8 mouse cellular contexts compared by ENCODE assay signal in genomic region chr11:98916376-98916775, GRCm38 (mm10). TPM values are rescaled to one million over a fixed set of nuclear protein-coding genes. Genes with fewer than 3 reads are reported as not detected.
A peak's percentile ranks its signal among the peaks of the same experiment; 100 is the strongest.
DNase-seq lines count a peak whose midpoint lies in the region; ATAC-seq and TF ChIP-seq lines count a peak whose summit lies in the region.
"Not testable (repeated sequence)": the region's sequence is repeated elsewhere in the genome, so short reads cannot be mapped to it uniquely, and the experiment has no call there.

No protein-coding gene starts in this region.

- H3K4me3 ChIP-seq in E14TG2a.4 (replicated peaks; ENCODE audit: low read length); forebrain, postnatal 0 days (ENCODE audit: low read depth, low read length); midbrain, postnatal 0 days (ENCODE audit: low read depth, low read length); thymus, adult 2 months (ENCODE audit: control insufficient read depth, insufficient read depth, low read length): not testable (repeated sequence)

- ATAC-seq in forebrain, postnatal 0 days; midbrain, postnatal 0 days (ENCODE audit: low FRiP score): not testable (repeated sequence)

- H3K36me3 ChIP-seq in E14TG2a.4 (ENCODE audit: insufficient read depth, low read length): peaks cover 100% of the 10 kb centered on the region
- H3K36me3 ChIP-seq in forebrain, postnatal 0 days (ENCODE audit: insufficient read depth); midbrain, postnatal 0 days (ENCODE audit: insufficient read depth, low read length): not testable (repeated sequence)
- H3K36me3 ChIP-seq in thymus, adult 2 months (ENCODE audit: control insufficient read depth, insufficient read depth, low read length): peaks cover 32% of the 10 kb centered on the region

- H3K27me3 ChIP-seq in E14TG2a.4 (ENCODE audit: insufficient read depth, low read length); forebrain, postnatal 0 days (ENCODE audit: insufficient read depth, low read length); midbrain, postnatal 0 days (ENCODE audit: insufficient read depth, low read length); thymus, adult 2 months (ENCODE audit: control insufficient read depth, insufficient read depth, low read length): not testable (repeated sequence)

- not testable (repeated sequence) for H3K4me2 ChIP-seq in forebrain, postnatal 0 days (ENCODE audit: low read depth); midbrain, postnatal 0 days (ENCODE audit: low read depth, low read length, poor library complexity, severe bottlenecking)

- H3K27ac ChIP-seq in forebrain, postnatal 0 days (ENCODE audit: low read depth, low read length); midbrain, postnatal 0 days (ENCODE audit: low read depth, low read length); thymus, adult 2 months (ENCODE audit: control insufficient read depth, insufficient read depth, low read length): not testable (repeated sequence)

- H3K4me1 ChIP-seq in E14TG2a.4 (replicated peaks; ENCODE audit: low read depth, low read length): peaks cover 32% of the 10 kb centered on the region
- not testable (repeated sequence) for H3K4me1 ChIP-seq in forebrain, postnatal 0 days (ENCODE audit: insufficient read depth); midbrain, postnatal 0 days (ENCODE audit: insufficient read depth, low read length)
- H3K4me1 ChIP-seq in thymus, adult 2 months (replicated peaks; ENCODE audit: control insufficient read depth, insufficient read depth, low read length): peaks cover 14% of the 10 kb centered on the region

- H3K9me3 ChIP-seq in E14TG2a.4 (ENCODE audit: low read length); forebrain, postnatal 0 days (ENCODE audit: low read length); midbrain, postnatal 0 days (ENCODE audit: low read length): not testable (repeated sequence)

- not testable (repeated sequence) for TF ChIP-seq POLR2A in thymus, adult 2 months (IDR thresholded peaks at IDR 0.05; ENCODE audit: control insufficient read depth, extremely low read depth, insufficient read depth, low read length, poor library complexity)

- DNase-seq in 3T3-L1 (ENCODE audit: low read depth, low spot score) (peak; percentile 66), liver (peak; percentile 50)
- peak; percentile 53 for DNase-seq in T-cell, adult 2 months (ENCODE audit: low spot score)
- DNase-seq in forebrain, postnatal 0 days; midbrain, postnatal 0 days (ENCODE audit: low spot score): not testable (repeated sequence)
- peak; percentile 78 for DNase-seq in induced T-regulatory cell, adult 2 months (ENCODE audit: low read depth)
- DNase-seq in thymus, adult 2 months: peak; percentile 59

- peak; percentile 52 for TF ChIP-seq CTCF in E14TG2a.4 (conservative IDR thresholded peaks at IDR 0.05; ENCODE audit: low read length)
- peak; percentile 50 for TF ChIP-seq CTCF in forebrain, postnatal 0 days (IDR thresholded peaks at IDR 0.05; ENCODE audit: low read depth)
- peak; percentile 61 for TF ChIP-seq CTCF in midbrain, postnatal 0 days (IDR thresholded peaks at IDR 0.05)
- not testable (repeated sequence) for TF ChIP-seq CTCF in thymus, adult 2 months (IDR thresholded peaks at IDR 0.05; ENCODE audit: borderline replicate concordance, control insufficient read depth, extremely low read depth, insufficient read depth, low read length, poor library complexity)

- H3K9ac ChIP-seq in forebrain, postnatal 0 days; midbrain, postnatal 0 days (replicated peaks; ENCODE audit: low read length, poor library complexity, severe bottlenecking): not testable (repeated sequence)

- WGBS in forebrain, postnatal 0 days: 91% methylated on average over 3 of the region's 3 CpGs
- 93% methylated on average over 3 of the region's 3 CpGs for WGBS in midbrain, postnatal 0 days
- WGBS in thymus, adult 2 months: 95% methylated on average over 3 of the region's 3 CpGs

RNA-seq across cellular contexts. Expression of gene Cdc6, which starts 8.8 kb away (rescaled TPM):
- 2.2 and 2.3 TPM in 2 replicates for total RNA-seq in forebrain, postnatal 0 days (2014; rRNA removed)
- polyA plus RNA-seq in forebrain, postnatal 0 days (2015; fragmentation: Nextera tagmentation; extraction: Ambion mirVana): 1.3 and 1.7 TPM in 2 replicates
- 0.19 and 0.44 TPM in 2 replicates for total RNA-seq in midbrain, postnatal 0 days (2014; rRNA removed)
- 0.52 and 0.65 TPM in 2 replicates for polyA plus RNA-seq in midbrain, postnatal 0 days (2015; fragmentation: Nextera tagmentation; extraction: Ambion mirVana)
- 8.4 and 12.2 TPM in 2 replicates for polyA plus RNA-seq in thymus, adult 2 months (2012; rRNA removed)

RNA-seq across cellular contexts. Expression of gene Rara, which starts 11.2 kb away (rescaled TPM):
- 11.6 and 15.2 TPM in 2 replicates for total RNA-seq in forebrain, postnatal 0 days (2014; rRNA removed)
- 9.5 and 10.7 TPM in 2 replicates for polyA plus RNA-seq in forebrain, postnatal 0 days (2015; fragmentation: Nextera tagmentation; extraction: Ambion mirVana)
- total RNA-seq in midbrain, postnatal 0 days (2014; rRNA removed): 14.3 and 20.4 TPM in 2 replicates
- 8.2 and 8.7 TPM in 2 replicates for polyA plus RNA-seq in midbrain, postnatal 0 days (2015; fragmentation: Nextera tagmentation; extraction: Ambion mirVana)
- 63.5 and 74.1 TPM in 2 replicates for polyA plus RNA-seq in thymus, adult 2 months (2012; rRNA removed)

RNA-seq across cellular contexts. Expression of gene Wipf2, which starts 52.9 kb away (rescaled TPM):
- 7.1 and 8.2 TPM in 2 replicates for total RNA-seq in forebrain, postnatal 0 days (2014; rRNA removed)
- polyA plus RNA-seq in forebrain, postnatal 0 days (2015; fragmentation: Nextera tagmentation; extraction: Ambion mirVana): 1.6 and 3.0 TPM in 2 replicates
- 9.2 and 9.8 TPM in 2 replicates for total RNA-seq in midbrain, postnatal 0 days (2014; rRNA removed)
- polyA plus RNA-seq in midbrain, postnatal 0 days (2015; fragmentation: Nextera tagmentation; extraction: Ambion mirVana): 3.0 and 3.8 TPM in 2 replicates
- polyA plus RNA-seq in thymus, adult 2 months (2012; rRNA removed): 23.9 and 30.3 TPM in 2 replicates
